Mouse (Mus musculus): ENCODE results near the gene Gata1. TPM values are rescaled to one million over a fixed set of nuclear protein-coding genes. Genes with fewer than 3 reads are reported as not detected.

Gene Gata1
- 10 to 100 TPM; 16.6 to 22.9 TPM for total RNA-seq (2023)

DNA sequence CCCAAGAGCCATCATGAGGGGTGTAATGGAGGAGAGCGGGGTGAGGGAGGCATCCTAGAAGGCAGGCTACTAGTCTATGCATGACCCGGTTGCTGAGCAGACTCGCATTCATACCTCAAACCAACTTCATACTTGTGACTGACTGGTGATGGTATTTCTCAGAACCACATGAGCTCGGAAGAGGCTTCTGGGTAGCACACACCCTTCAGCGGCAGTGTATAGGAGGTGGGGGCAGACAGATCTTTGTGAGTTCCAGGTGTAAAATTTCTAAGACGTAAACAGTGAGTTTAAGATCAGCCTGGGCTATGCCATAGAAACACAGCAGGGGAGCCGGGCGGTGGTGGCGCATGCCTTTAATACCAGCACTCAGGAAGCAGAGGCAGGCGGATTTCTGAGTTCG, at the start of gene Gata1:
TSS of gene Gata1 (minus strand) at position 180 of the 400 bp plus-strand sequence.

DNA sequence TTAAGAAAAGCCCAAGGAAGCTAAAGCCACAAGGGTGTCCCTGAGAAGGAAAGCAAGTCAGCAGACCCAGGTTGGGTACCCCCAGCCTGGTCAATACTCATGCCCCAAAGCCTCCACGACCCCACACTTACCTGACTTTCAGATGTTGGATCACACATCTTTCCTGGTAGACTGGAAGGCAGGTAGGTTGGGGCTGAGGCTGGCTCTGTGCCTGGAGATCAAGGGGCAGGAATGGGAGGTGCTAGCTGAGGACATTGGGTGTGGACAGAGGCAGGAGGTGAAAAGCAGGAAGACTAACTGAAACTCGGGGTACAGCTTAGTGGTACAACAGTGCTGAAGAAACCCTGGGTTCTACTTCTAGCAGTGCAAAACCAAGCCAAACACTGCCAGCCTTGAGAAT, 40.4 kb upstream of the Gata1 start, which contains the start of gene Glod5:
TSS of gene Glod5 (minus strand) at position 207 of the 400 bp plus-strand sequence.

DNA sequence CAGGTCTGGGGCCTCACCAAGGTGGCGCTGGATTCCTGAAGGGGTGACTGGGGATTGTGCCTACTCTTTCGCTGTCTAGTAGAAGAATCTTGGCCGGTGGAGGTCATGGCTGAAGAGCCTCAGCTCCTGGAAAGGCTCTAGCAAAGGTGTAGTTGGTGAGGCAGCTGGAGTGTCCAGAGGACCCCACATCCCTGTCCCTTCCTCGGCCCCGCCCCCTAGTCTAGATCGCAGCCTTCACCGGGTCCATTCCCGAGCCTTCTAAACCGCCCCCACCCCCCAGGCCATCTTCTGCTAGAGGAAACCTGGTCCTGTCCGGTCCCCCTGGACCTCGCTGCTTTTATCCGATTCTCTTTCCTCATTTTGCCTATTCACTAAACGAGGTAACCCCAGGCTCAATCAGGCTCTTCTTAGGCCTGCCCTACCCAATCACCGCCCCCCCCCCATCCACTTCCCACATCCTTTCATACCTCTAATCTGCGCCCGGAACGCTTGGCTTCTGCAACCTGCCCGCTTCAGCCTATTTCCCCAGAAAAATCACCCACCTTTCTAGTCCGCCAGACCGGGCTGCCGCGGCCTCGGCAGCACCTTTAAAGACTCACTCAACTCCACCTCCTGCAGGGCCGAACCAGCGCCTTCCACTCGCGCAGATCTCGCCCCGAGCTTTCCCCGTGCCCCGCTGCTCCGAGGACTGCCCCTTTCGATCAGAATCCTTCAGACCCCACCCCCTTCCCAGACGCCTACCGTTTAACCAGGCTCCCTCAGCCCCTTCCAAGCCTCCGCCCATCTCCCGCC, 30.6 kb downstream of the Gata1 start, which contains the start of gene Hdac6:
TSS of gene Hdac6 (minus strand) at position 782 of the 792 bp plus-strand sequence.

DNA sequence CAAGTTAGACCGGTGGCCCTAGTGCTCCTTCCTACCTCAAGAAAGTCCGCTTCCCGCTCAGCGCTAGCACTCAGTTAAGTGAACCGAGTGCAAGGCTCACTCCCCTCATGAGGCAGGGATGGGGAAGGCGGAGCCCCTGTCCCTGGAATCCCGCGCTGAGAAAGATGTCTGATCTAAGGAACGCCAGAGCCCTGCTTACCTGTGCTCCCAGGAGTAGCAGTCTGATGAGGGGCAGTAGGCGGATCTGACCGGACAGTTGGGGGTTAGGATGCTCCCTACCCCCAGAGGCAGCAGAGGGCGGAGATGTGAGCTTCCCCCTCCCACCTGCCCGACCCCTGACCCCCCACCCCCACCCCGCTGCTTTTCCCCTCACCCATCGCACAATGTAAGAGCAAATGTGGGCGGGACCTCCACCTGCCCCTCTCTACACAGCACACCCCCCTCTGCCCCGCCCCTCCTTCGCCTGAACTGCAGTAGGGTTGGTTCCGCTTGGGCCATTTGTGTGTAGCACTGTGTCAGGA, 49.5 kb downstream of the Gata1 start, which contains the start of gene Eras:
TSS of gene Eras (minus strand) at position 338 of the 521 bp plus-strand sequence.

DNA sequence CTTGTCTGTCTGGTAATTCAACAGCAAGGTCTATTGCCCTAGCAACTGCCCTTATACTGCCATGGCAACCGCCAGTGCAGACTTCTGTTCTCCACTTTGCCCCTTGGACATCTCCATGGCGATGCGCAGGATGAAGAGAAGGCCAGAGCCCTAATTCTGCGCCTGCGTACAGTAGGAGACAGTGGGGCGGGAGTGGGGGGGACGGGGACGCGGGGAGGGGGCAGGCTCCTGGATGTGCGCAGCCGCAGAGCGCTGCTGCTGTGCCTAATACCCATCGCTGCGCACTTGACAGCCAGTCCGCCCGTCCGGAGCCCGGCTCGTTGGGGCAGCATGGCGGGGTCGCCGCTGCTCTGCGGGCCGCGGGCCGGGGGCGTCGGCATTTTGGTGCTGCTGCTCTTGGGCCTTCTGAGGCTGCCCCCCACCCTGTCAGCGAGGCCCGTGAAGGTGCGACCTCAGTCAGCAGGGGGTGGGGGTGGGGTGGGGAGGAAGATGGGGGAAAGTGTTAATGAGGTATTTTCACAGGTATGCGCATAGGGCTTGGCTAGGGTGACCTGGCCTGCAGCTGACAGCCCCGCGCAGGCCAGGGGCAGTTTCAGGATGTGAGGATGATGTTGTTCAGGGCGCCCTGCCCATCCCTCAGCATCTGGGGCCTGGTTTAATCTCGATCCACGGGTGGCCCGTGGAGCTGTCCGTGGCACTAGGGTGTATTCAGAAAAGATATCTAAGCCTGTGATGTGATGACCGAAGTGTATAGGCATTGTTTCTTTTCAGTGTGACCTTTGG, 58.1 kb downstream of the Gata1 start, which contains the start of gene Pcsk1n:
TSS of gene Pcsk1n (plus strand) at position 222 of the 783 bp plus-strand sequence.

Other genes starting within 250 kb of the Gata1 start
- gene Praf2, start 249.6 kb downstream of the Gata1 start, total RNA-seq (2023) = 1 to 10 TPM; 5.0 to 5.5 TPM
- gene Ccdc120, start 227.2 kb downstream of the Gata1 start, total RNA-seq (2023) = under 1 TPM; 0.57 to 0.90 TPM
- gene Tfe3, start 215.5 kb downstream of the Gata1 start, total RNA-seq (2023) = 10 to 100 TPM; 68.1 to 79.5 TPM
- gene Gripap1, start 188.3 kb downstream of the Gata1 start, total RNA-seq (2023) = 100 to 1,000 TPM; 123 to 144 TPM
- 1 to 10 TPM; 1.2 to 7.5 TPM for gene Kcnd1, start 155.8 kb downstream of the Gata1 start, total RNA-seq (2023)
- gene Otud5, start 136.7 kb downstream of the Gata1 start, total RNA-seq (2023) = 100 to 1,000 TPM; 119 to 128 TPM
- gene Pim2, start 99.8 kb downstream of the Gata1 start, total RNA-seq (2023) = 1 to 10 TPM; 2.6 to 4.0 TPM
- gene Slc35a2, start 94.0 kb downstream of the Gata1 start, total RNA-seq (2023) = 10 to 100 TPM; 22.8 to 23.3 TPM
- gene Pqbp1, start 78.8 kb downstream of the Gata1 start, total RNA-seq (2023) = 10 to 100 TPM; 35.3 to 39.9 TPM
- gene Timm17b, start 78.7 kb downstream of the Gata1 start, total RNA-seq (2023) = 10 to 100 TPM; 43.0 to 48.2 TPM
- gene Gm10491, start 70.2 kb downstream of the Gata1 start, total RNA-seq (2023) = not detected
- not detected for gene Gm10490, start 68.5 kb downstream of the Gata1 start, total RNA-seq (2023)
- not detected for gene Pcsk1n, start 58.2 kb downstream of the Gata1 start, total RNA-seq (2023)
- not detected for gene Eras, start 49.5 kb downstream of the Gata1 start, total RNA-seq (2023)
- 10 to 100 TPM in 1 of 2 experiments, 1 to 10 TPM in 1; 7.2 to 10.7 TPM for gene Hdac6, start 30.2 kb downstream of the Gata1 start, total RNA-seq (2023)
- not detected for gene Glod5, start 40.4 kb upstream of the Gata1 start, total RNA-seq (2023)
- gene Suv39h1, start 96.7 kb upstream of the Gata1 start, total RNA-seq (2023) = 10 to 100 TPM; 31.4 to 35.9 TPM
- gene Was, start 112.4 kb upstream of the Gata1 start, total RNA-seq (2023) = 100 to 1,000 TPM; 149 to 168 TPM
- 10 to 100 TPM; 33.7 to 34.7 TPM for gene Wdr13, start 154.8 kb upstream of the Gata1 start, total RNA-seq (2023)
- 100 to 1,000 TPM; 323 to 397 TPM for gene Rbm3, start 167.8 kb upstream of the Gata1 start, total RNA-seq (2023)
- 10 to 100 TPM; 10.5 to 16.2 TPM for gene Tbc1d25, start 198.1 kb upstream of the Gata1 start, total RNA-seq (2023)
- gene Ebp, start 215.4 kb upstream of the Gata1 start, total RNA-seq (2023) = 10 to 100 TPM; 52.0 to 57.8 TPM
- gene Porcn, start 228.5 kb upstream of the Gata1 start, total RNA-seq (2023) = under 1 TPM in 1 of 2 experiments, not detected in 1; 0.88 TPM